Mouse (Mus musculus): ENCODE measurements around the gene Otud1. TPM values are rescaled to one million over a fixed set of nuclear protein-coding genes. Genes with fewer than 3 reads are reported as not detected.

Gene Otud1
- polyA plus RNA-seq, 1 experiment from 2014 or later, result 0.60 TPM

DNA sequence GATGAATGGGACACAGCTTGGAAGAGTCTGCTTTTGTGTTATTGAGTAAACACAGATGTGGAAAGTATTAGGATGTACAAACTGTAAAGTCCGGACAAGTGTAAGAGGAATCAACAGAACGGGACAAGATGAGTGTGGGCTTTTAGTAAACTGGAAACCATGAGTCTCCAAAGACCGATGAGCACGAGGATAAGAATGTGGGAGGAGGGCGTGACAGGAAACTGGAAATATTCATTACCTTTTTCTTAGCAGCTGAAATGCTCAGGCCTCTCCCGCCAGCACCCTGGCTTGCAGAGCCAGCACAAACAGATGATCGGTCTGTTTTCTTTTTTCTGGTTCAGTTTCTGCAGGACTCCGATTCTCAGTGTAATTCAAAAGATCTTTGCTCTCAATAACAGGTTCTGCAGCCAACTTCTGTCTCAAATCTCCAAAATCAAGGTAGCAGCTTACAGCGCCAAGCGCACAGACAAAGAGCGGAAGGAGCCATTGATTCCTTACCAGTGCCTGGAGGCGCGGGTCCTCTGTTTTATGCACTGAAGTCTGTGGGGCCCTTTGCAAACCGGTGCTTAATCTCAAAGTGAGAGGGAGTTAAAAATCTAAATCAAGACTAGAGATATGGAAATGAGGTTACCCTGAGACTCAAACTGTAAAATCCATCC, 28.1 kb downstream of the Otud1 start:
- no peak overlapping the region for H3K4me2 ChIP-seq
- H3K4me3 ChIP-seq (replicated peaks), result no peak overlapping the region
- no peak for ATAC-seq (ENCODE audit: insufficient read depth)
- no peak overlapping the region for H3K9ac ChIP-seq
- no peaks in the 10 kb centered on the region for H3K36me3 ChIP-seq (replicated peaks)
- no peaks in the 10 kb centered on the region for H3K9me3 ChIP-seq (replicated peaks)
- no peak overlapping the region for H3K27ac ChIP-seq (replicated peaks)
- WGBS (ENCODE audit: insufficient replicate concordance), result 51% methylated on average over 14 of the region's 14 CpGs
- H3K27me3 ChIP-seq, result no peaks in the 10 kb centered on the region
- peaks cover 9% of the 10 kb centered on the region for H3K4me1 ChIP-seq (replicated peaks)

DNA sequence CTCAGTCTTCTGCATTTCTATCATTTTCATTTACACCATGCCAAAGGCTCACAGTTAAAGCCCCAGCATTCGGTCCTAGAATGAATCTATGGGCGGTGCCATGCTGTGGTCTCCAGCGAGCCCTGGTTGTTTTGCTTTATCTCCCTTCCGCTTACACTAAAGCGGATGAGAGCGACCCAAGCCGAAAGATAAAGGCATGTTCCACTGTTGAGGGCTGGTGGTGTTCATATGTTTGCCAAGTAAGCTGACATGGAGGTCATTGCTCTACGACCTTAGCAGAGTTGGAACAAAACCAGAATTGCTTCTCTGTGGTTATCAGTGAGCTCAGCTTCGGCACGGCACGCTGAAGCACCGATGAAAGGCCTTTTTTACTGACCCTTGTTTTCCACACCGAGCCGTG, 32.5 kb downstream of the Otud1 start:
- Histone ChIP-seq H3K9me3 (replicated peaks) (no peaks in the 10 kb centered on the region), H3K27me3 (0 out of 2 replicates have a peak, but pooled peaks cover 4% of the 10 kb centered on the region), H3K27ac (replicated peaks) (no peak overlapping the region), H3K4me3 (replicated peaks) (no peak overlapping the region), H3K4me2 (peak overlapping the region; percentile 36), H3K9ac (no peak overlapping the region), H3K4me1 (replicated peaks) (peaks cover 11% of the 10 kb centered on the region), H3K36me3 (replicated peaks) (no peaks in the 10 kb centered on the region)
- peak; percentile 70 for ATAC-seq (ENCODE audit: insufficient read depth)
- WGBS (ENCODE audit: insufficient replicate concordance), result 47% methylated on average over 14 of the region's 14 CpGs

- no peaks in the 10 kb centered on the region for H3K36me3 ChIP-seq (replicated peaks)
- H3K9me3 ChIP-seq (replicated peaks), result no peaks in the 10 kb centered on the region
- H3K27me3 ChIP-seq, result 0 out of 2 replicates have a peak, but pooled peaks cover under 1% of the 10 kb centered on the region
- H3K27ac ChIP-seq (replicated peaks), result peak overlapping the region; percentile 80
- no peak overlapping the region for H3K9ac ChIP-seq
- peak overlapping the region; percentile 45 for H3K4me2 ChIP-seq
- ATAC-seq (ENCODE audit: insufficient read depth), result peak; percentile 100
- H3K4me3 ChIP-seq (replicated peaks), result no peak overlapping the region
- peaks cover 32% of the 10 kb centered on the region for H3K4me1 ChIP-seq (replicated peaks)
- WGBS (ENCODE audit: insufficient replicate concordance), result 31% methylated on average over 4 of the region's 4 CpGs
Observed at GRCm38 (mm10) chr2:19699573-19700295, 42.2 kb downstream of the Otud1 start.

DNA sequence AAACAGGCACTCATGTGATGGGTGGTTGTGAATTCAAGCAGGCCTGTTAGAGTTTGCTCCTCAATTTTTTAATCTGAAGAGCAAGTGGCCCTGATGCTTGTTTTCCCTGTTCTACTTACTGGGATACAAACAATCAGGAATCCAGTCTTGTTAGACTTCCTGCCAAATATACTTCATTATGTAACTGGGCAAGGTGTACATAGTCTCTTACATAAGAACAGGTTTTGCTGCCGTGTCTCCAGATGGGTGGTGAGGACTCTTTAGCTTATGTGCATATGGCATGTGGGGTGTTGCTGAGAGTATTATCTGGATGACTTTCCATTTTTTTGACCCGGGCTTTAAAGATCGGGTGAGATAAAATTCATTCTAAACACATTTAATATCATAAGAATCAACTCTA, 43.8 kb downstream of the Otud1 start:
- no peak overlapping the region for H3K27ac ChIP-seq (replicated peaks)
- H3K4me3 ChIP-seq (replicated peaks), result no peak overlapping the region
- H3K36me3 ChIP-seq (replicated peaks), result no peaks in the 10 kb centered on the region
- peaks cover 32% of the 10 kb centered on the region for H3K4me1 ChIP-seq (replicated peaks)
- H3K9ac ChIP-seq, result no peak overlapping the region
- no peak for ATAC-seq (ENCODE audit: insufficient read depth)
- H3K4me2 ChIP-seq, result no peak overlapping the region
- 54% methylated on average over 3 of the region's 3 CpGs for WGBS (ENCODE audit: insufficient replicate concordance)
- H3K9me3 ChIP-seq (replicated peaks), result no peaks in the 10 kb centered on the region
- no peaks in the 10 kb centered on the region for H3K27me3 ChIP-seq

GRCm38 (mm10) chr2:19703020-19703613, 45.6 kb downstream of the Otud1 start:
- Histone ChIP-seq H3K4me2 (no peak overlapping the region), H3K27me3 (no peaks in the 10 kb centered on the region), H3K27ac (replicated peaks) (no peak overlapping the region), H3K36me3 (replicated peaks) (no peaks in the 10 kb centered on the region), H3K9ac (no peak overlapping the region), H3K4me1 (replicated peaks) (peaks cover 25% of the 10 kb centered on the region), H3K9me3 (replicated peaks) (no peaks in the 10 kb centered on the region), H3K4me3 (replicated peaks) (no peak overlapping the region)
- no peak for ATAC-seq (ENCODE audit: insufficient read depth)

GRCm38 (mm10) chr2:19703670-19704069, 46.1 kb downstream of the Otud1 start:
- no peak overlapping the region for H3K27ac ChIP-seq (replicated peaks)
- peaks cover 24% of the 10 kb centered on the region for H3K4me1 ChIP-seq (replicated peaks)
- H3K9me3 ChIP-seq (replicated peaks), result no peaks in the 10 kb centered on the region
- no peaks in the 10 kb centered on the region for H3K27me3 ChIP-seq
- H3K4me3 ChIP-seq (replicated peaks), result no peak overlapping the region
- 57% methylated on average over 4 of the region's 4 CpGs for WGBS (ENCODE audit: insufficient replicate concordance)
- ATAC-seq (ENCODE audit: insufficient read depth), result no peak
- H3K9ac ChIP-seq, result no peak overlapping the region
- H3K36me3 ChIP-seq (replicated peaks), result no peaks in the 10 kb centered on the region
- H3K4me2 ChIP-seq, result no peak overlapping the region

GRCm38 (mm10) chr2:19704272-19704671, 46.7 kb downstream of the Otud1 start:
- H3K27me3 ChIP-seq, result no peaks in the 10 kb centered on the region
- H3K9ac ChIP-seq, result no peak overlapping the region
- H3K4me2 ChIP-seq, result no peak overlapping the region
- H3K4me1 ChIP-seq (replicated peaks), result peaks cover 22% of the 10 kb centered on the region
- ATAC-seq (ENCODE audit: insufficient read depth), result no peak
- no peak overlapping the region for H3K4me3 ChIP-seq (replicated peaks)
- no peak overlapping the region for H3K27ac ChIP-seq (replicated peaks)
- H3K36me3 ChIP-seq (replicated peaks), result no peaks in the 10 kb centered on the region
- no peaks in the 10 kb centered on the region for H3K9me3 ChIP-seq (replicated peaks)

DNA sequence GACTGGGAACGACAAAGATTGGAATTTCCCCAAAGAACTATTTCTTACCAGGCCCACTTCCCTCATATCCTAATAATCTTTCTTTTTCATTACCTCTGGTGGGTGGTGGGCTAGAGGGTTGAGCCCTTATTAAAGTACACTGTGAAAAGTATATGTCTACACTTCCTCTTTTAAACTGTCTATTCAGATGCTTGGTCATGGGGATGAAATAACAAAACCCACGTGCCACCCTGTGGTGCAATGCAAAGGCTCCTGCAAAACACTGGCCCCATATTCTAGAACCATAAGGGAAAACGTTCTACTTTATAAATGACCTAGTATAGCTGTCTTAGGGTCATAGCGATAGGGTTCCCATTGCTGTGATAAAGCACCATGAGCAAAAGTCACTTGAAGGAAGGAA, 49.3 kb downstream of the Otud1 start:
- H3K9ac ChIP-seq, result no peak overlapping the region
- no peaks in the 10 kb centered on the region for H3K9me3 ChIP-seq (replicated peaks)
- WGBS (ENCODE audit: insufficient replicate concordance), result 47% methylated on average over 4 of the region's 4 CpGs
- H3K27ac ChIP-seq (replicated peaks), result no peak overlapping the region
- H3K4me1 ChIP-seq (replicated peaks), result no peaks in the 10 kb centered on the region
- ATAC-seq (ENCODE audit: insufficient read depth), result no peak
- no peak overlapping the region for H3K4me3 ChIP-seq (replicated peaks)
- H3K4me2 ChIP-seq, result no peak overlapping the region
- H3K27me3 ChIP-seq, result no peaks in the 10 kb centered on the region
- no peaks in the 10 kb centered on the region for H3K36me3 ChIP-seq (replicated peaks)

Other genes starting within 250 kb of the Otud1 start
- gene Ptf1a, start 212.1 kb upstream of the Otud1 start, polyA plus RNA-seq (2015; fragmentation: Nextera tagmentation; extraction: Ambion mirVana), result 0.50 TPM in 1 of 2 replicates, not detected in the other
- gene 4921504E06Rik, start 103.8 kb upstream of the Otud1 start, polyA plus RNA-seq (2015; fragmentation: Nextera tagmentation; extraction: Ambion mirVana), result not detected in 2 replicates

All from liver, embryonic 15.5 days (tissue).